Mouse (Mus musculus) G1E (cell line): ENCODE measurements at regions not wholly inside any gene's neighbourhood (a gene's known extent, or its start where the extent isn't known, plus 50 kb on each side); places are given as distances from the start of the nearest gene placed in this dataset.

Experiments
- ATAC-seq: 2 replicates; pipeline ENCODE4 v1.8.0; 2016; ENCODE audit warnings: mild to moderate bottlenecking; ENCODE audit not compliant: insufficient number of reproducible peaks, poor library complexity, low FRiP score, severe bottlenecking; ENCODE audit errors: extremely low read depth
- DNase-seq: peaks from one replicate; pipeline ENCODE4 v3.0.0; 2012; ENCODE audit warnings: low spot score
- H3K27me3 ChIP-seq: 2 replicates; pipeline ENCODE4 v1.6.1; 2012; ENCODE audit warnings: mild to moderate bottlenecking, low read length, inconsistent platforms; ENCODE audit not compliant: insufficient read depth
- H3K36me3 ChIP-seq: replicated peaks from 2 replicates; pipeline ENCODE3; 2012; ENCODE audit warnings: mild to moderate bottlenecking, inconsistent platforms
- H3K4me1 ChIP-seq: 2 replicates; pipeline ENCODE4 v1.6.1; 2012; ENCODE audit warnings: low read depth, low read length, inconsistent platforms, mixed read lengths; ENCODE audit not compliant: insufficient read depth
- H3K4me3 ChIP-seq: 2 replicates; pipeline ENCODE4 v1.5.1; 2012; ENCODE audit warnings: low read depth, mild to moderate bottlenecking, inconsistent platforms, low read length, moderate library complexity, mixed read lengths
- H3K9me3 ChIP-seq: replicated peaks from 2 replicates; pipeline ENCODE4 v1.6.1; 2012; ENCODE audit warnings: inconsistent platforms
- CTCF ChIP-seq: IDR thresholded peaks from 2 replicates; pipeline ENCODE4 v1.5.1; 2012; ENCODE audit warnings: low read depth, low read length, inconsistent platforms, mixed read lengths
- GATA1 ChIP-seq: IDR thresholded peaks from 2 replicates; pipeline ENCODE4 v1.6.1; 2012; ENCODE audit warnings: borderline replicate concordance, low read length, inconsistent platforms, mixed read lengths
- GATA2 ChIP-seq: IDR thresholded peaks from 2 replicates; pipeline ENCODE4 v1.6.1; 2012; ENCODE audit warnings: low read depth, low read length, inconsistent platforms, borderline replicate concordance
- POLR2AphosphoS5 ChIP-seq: IDR thresholded peaks from 2 replicates; pipeline ENCODE4 v1.6.1; 2012; ENCODE audit warnings: low read depth, low read length, inconsistent platforms; ENCODE audit not compliant: insufficient replicate concordance
- TAL1 ChIP-seq: conservative IDR thresholded peaks from 2 replicates; pipeline ENCODE4 v1.6.1; 2012; ENCODE audit warnings: low read depth, low read length, inconsistent platforms, mixed read lengths

GRCm38 (mm10) chr12:12594567-12594966 lies 332.6 kb downstream of the Fam49a start:
- TF ChIP-seq GATA1 (no peak), POLR2AphosphoS5 (no peak)
- Histone ChIP-seq H3K4me3 (no peak overlapping the region), H3K36me3 (no peaks in the 10 kb centered on the region), H3K9me3 (no peaks in the 10 kb centered on the region; the same call in 1 of the 2 replicates), H3K27me3 (no peaks in the 10 kb centered on the region), H3K4me1 (no peaks in the 10 kb centered on the region)
- no peak for DNase-seq
- ATAC-seq = no peak

- H3K4me1 ChIP-seq = no peaks in the 10 kb centered on the region
- ATAC-seq = no peak
- no peaks in the 10 kb centered on the region for H3K27me3 ChIP-seq
- H3K9me3 ChIP-seq = no peaks in the 10 kb centered on the region; the same call in 1 of the 2 replicates
- H3K36me3 ChIP-seq = no peaks in the 10 kb centered on the region
- no peak for DNase-seq
- H3K4me3 ChIP-seq = no peak overlapping the region
- no peak for TF ChIP-seq POLR2AphosphoS5
- TF ChIP-seq GATA2 = no peak
- TF ChIP-seq CTCF = no peak
- TF ChIP-seq GATA1 = no peak
- TF ChIP-seq TAL1 = no peak
Observed at GRCm38 (mm10) chr12:12593343-12593742, 331.4 kb downstream of the Fam49a start.

- Histone ChIP-seq H3K9me3 (no peaks in the 10 kb centered on the region; the same call in 1 of the 2 replicates), H3K4me3 (no peak overlapping the region), H3K27me3 (no peaks in the 10 kb centered on the region), H3K36me3 (no peaks in the 10 kb centered on the region), H3K4me1 (no peaks in the 10 kb centered on the region)
- no peak for DNase-seq
- no peak for ATAC-seq
- TF ChIP-seq GATA2 (no peak), GATA1 (no peak), POLR2AphosphoS5 (no peak), CTCF (no peak), TAL1 (no peak)
Observed at GRCm38 (mm10) chr12:12590753-12591291, 328.9 kb downstream of the Fam49a start.

GRCm38 (mm10) chr12:12588771-12589370 lies 326.9 kb downstream of the Fam49a start:
- DNase-seq (no peak), ATAC-seq (no peak)
- Histone ChIP-seq H3K27me3 (no peaks in the 10 kb centered on the region), H3K4me3 (no peak overlapping the region), H3K36me3 (no peaks in the 10 kb centered on the region), H3K9me3 (no peaks in the 10 kb centered on the region; the same call in 1 of the 2 replicates), H3K4me1 (no peaks in the 10 kb centered on the region)
- TF ChIP-seq GATA2 = no peak
- no peak for TF ChIP-seq TAL1
- no peak for TF ChIP-seq CTCF
- TF ChIP-seq POLR2AphosphoS5 = no peak

- Histone ChIP-seq H3K36me3 (no peaks in the 10 kb centered on the region), H3K9me3 (no peaks in the 10 kb centered on the region; the same call in 1 of the 2 replicates), H3K4me3 (no peak overlapping the region), H3K27me3 (no peaks in the 10 kb centered on the region), H3K4me1 (no peaks in the 10 kb centered on the region)
- ATAC-seq (no peak), DNase-seq (no peak)
- no peak for TF ChIP-seq GATA1
- no peak for TF ChIP-seq CTCF
- TF ChIP-seq TAL1 = no peak
- TF ChIP-seq POLR2AphosphoS5 = no peak
- no peak for TF ChIP-seq GATA2
Observed at GRCm38 (mm10) chr12:12586436-12586835, 324.5 kb downstream of the Fam49a start.

GRCm38 (mm10) chr12:12581271-12582186 lies 319.6 kb downstream of the Fam49a start:
- ATAC-seq = no peak

More at GRCm38 (mm10) chr12:12581271-12582186, 319.6 kb downstream of the Fam49a start:
- Histone ChIP-seq H3K36me3 (no peaks in the 10 kb centered on the region), H3K4me3 (no peak overlapping the region), H3K27me3 (no peaks in the 10 kb centered on the region), H3K4me1 (no peaks in the 10 kb centered on the region), H3K9me3 (peaks cover 11% of the 10 kb centered on the region)
- no peak for DNase-seq
- TF ChIP-seq POLR2AphosphoS5 (no peak), GATA2 (no peak), TAL1 (no peak), CTCF (no peak), GATA1 (no peak)
